Mouse (Mus musculus) heart, adult 11 months (tissue): Measurements from ENCODE around the gene Zfp276.
"Not testable (repeated sequence)": the region's sequence is repeated elsewhere in the genome, so short reads cannot be mapped to it uniquely, and the experiment has no call there.

Experiments
- DNase-seq: peaks from one replicate; pipeline ENCODE4 v3.0.0; 2022

Zfp276 gene

DNA sequence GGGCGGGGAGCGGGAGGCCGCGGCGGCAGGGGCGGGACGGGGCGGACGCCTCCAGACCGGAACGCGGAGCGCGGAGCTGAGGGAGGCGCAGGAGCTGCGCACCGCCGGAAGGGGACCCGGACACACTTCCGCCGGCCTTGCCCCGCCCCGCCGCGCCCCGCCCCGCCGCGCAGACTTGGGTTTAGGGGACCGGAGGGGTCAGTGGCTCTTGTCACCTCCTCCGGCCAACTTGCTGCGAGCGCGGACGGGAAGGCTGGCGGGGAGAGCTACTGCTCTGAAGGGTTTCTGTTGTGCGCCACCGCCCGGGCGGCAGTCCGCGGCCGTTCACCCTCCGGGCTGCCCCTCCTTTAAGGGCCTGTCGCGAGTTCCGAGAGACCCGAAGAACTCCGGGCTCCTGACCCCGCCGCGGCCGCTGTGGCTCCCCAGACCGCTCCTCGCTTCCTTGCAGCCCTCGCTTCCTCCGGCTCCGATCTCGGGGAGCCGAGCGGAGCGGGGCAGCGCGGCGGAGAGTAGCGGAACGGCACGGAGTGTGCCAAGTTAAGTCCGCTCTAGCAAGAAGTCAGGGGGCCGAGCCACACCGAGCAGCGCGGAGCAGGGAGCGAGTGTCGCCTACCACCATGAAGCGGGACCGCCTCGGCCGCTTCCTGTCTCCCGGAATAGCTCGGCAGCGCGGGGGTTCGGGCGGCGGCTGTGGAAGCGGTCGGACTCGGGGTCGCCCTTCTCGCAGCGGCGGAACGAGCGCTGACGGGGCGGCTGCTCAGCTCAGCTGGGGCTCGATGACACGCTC is at the start of gene Zfp276, which contains the start of gene Vps9d1:
Gene Zfp276 (plus strand): TSS at position 97 of the 787 bp plus-strand sequence.
Gene Vps9d1 (minus strand): TSS at position 250 of the 787 bp plus-strand sequence.
- DNase-seq, result peak; percentile 98

DNA sequence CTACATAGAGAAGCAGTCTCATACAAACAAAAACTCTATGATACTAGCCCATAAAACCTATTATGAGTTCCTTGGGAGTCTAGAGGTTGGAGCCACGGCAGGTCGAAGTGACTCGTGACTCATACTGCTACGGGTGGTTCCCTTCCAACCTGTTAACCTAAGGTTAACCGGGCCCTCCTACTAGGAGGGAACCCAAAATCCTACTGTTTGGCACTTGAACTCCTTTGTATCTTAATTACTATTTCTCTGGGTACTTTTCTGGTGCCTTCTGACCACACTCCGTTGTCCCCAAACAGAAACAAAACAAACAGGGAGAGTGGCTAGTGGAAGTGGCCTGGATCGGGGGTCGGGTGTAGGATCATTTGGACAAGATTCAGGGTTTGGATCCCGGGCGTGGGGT is 42.1 kb upstream of the Zfp276 start:
- DNase-seq, result no peak

DNA sequence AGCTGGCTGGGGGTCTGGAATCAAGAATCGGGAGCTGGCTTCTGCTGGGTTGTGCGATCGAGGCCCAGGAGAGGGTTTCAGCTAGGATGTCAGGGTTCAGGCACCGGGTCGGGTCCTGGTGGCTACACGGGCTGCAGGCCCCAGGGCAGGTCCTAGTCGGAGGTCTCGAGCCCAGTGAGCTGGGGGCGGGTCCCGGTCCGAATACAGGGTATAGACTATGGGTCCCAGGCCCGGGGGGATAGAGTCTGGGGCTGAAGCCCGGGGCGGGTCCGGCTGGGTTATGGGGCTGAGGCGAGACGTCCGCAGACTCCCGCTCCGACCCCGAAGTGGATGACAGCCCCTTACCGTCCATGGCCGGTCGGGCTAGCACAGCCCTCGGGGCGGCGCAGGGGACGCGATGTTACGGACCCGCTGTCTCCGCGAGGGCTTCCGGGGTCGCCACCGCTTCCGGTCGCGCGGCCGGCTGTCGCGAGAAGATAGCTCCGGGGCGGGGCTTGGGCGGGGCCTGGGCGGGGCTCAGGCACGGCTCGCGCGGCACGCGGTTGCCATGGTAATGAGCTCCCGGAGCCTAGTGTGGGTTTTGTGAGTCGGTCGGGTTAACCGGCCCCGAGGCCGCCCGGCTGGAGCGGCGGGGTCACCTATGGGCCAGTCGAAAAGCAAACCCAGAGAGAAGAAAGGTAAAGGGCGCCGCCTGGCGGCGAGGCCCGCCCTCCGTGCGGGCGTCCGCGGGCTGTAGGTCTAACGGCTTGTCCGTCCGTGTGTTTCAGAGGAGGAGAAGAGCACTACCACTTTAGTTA is 41.5 kb upstream of the Zfp276 start, which contains the start of the genes Chmp1a and Spata33:
Gene Chmp1a (minus strand): TSS at position 443 of the 797 bp plus-strand sequence.
Gene Spata33 (plus strand): TSS at position 512 of the 797 bp plus-strand sequence.
- peak; percentile 99 for DNase-seq

DNA sequence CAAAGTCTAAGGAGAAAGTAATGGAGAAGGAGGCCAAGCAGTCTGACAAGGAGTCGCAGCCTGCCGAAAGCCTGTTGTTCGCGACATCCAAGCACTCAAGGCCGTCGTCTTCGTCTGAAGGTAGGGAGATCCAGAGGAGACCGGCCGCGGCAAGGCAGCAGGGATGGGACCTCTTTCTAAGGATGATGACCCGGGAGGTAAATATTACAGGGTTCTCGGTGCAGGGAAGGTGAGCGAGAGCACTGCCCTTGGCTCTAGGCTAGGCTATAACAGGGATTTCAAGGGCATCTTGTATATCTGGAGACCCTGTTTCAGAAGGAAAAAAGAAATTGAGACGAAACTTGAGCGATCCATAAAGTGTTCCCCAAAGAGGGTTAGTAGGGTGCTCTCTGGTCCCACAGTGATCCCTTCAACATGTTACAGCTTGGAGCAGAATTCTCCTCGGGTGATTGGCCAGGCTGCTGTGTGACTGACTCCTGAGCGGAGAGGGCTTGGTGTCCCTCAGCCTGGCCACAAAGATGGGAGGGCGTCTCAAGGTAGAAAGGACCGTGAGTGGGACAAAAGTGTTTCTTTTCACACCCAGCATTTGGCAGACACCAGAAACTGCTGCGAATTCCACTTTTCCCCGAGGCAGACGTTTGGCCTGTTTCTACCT is 40.8 kb upstream of the Zfp276 start:
- peak; percentile 95 for DNase-seq

DNA sequence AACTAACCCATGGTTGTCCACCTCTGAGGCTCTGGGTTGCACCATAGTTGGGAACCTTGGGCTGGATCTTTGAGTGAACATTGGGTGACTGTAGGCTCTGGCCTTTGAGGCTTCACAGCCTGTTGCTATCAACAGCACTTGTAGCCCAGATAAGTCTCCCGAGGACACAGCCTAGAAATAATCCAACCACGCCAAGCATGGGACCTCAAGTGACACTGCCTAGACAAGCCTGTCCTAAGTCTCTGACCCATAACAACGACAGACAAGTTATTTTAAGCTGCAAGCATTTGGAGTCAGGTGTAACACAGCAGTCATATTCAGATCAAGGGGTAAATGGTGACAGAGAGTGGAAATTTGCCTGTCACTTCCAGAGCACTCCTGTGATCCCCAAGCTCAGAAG is 38.6 kb upstream of the Zfp276 start:
- peak; percentile 98 for DNase-seq

DNA sequence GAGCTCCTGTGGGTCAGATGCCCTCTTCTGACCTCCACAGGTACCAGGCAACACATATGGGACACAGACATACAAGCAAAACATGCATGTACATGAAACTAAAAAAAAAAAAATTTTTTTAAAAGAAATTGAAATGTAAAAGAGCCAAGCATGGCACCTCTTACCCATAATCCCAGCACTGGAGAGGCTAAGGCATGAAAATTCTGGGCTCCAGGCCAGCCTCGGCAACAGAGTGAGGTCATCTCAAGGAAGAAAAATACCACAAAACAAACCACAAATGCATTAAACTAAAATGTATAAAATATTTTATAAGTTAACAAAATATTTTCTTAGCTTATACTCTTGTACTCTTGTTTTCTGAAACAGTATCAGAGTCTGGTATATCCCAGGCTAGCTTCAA is 33.1 kb upstream of the Zfp276 start:
- no peak for DNase-seq

DNA sequence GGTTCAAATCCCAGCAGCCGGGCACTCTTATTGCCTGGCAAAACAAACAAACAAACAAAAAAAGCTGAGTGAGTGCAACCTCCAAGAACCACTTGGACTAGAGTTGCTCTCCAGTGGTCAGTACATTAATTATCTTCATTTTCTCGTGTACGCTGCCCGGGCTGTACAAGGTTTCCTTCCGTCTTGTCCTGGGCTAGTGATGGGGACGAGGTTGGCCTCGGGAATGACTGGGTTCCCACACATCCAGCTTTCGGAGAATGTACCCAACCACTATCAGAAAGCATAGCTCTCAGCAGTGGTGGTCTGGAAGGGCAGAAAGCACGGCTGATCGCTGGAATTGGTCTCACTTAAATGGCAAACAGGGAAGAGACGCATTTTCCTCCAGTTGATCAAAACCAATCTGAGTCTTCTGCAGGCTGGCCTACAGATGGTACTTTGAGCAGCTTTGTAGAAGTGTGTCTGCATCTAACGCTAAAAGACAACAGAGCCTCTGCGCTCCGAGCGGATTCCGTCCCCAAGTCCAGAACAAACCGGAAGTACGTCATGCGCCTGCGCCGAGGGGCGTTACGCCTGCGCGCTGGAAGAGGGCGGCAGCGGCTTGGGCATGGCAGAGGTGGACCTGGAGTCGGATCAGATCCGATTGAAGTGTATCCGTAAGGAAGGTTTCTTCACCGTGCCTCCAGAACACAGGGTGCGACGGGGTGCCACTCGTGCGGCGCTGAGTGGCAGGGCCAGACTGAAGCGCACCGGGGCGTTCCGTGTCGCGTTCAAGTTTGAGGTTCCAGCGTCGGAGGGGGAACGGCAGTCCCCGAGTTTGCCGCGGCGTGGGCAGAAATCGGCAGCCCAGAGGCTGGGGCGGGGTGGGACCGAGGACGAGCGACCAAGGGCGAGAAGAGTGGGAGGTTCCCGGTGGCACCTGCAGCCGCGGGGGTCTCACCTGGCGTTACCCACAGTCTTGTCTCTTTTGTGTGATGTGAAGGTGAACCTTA is 29.4 kb upstream of the Zfp276 start, which contains the start of gene Cdk10:
Gene Cdk10 (plus strand): TSS at position 565 of the 989 bp plus-strand sequence.
- peak; percentile 99 for DNase-seq

DNA sequence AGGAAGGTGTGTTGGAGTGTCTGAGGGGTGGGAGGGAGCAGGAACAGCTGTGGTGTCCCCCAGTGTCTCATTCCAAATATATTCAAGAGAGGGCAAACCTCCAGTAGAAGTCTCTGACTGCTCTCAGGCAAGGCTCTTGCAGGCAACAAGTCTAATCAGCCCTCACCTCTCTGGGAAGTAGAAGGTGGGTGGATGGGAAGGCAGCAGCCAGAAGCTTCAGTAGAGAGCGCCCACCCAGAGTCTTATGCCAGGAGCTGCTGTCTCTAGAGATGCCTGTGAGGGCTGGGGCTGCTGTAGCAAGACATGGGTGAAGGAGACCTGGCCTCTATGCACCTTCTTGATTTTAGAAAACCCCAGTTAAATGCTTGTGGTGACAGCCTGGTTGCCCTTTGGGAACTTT is 25.6 kb upstream of the Zfp276 start:
- DNase-seq, result no peak

DNA sequence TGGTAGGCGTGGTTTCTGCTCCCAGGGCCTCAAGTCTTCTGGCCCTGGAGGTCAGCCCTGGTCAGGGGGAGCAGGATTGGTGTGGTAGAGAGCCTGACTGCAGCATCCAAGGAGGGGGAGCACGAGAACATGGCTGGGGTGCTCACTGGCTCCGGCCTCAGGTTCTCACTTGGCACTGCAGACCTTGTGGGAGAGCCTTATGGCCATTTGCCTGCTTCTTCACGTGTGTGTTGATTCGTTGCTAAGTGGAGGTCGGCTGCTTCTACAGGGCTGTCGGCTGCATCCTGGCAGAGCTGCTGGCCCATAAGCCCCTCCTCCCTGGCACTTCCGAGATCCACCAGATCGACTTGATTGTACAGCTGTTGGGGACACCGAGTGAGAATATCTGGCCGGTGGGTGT is 23.7 kb upstream of the Zfp276 start:
- DNase-seq, result not testable (repeated sequence)

DNA sequence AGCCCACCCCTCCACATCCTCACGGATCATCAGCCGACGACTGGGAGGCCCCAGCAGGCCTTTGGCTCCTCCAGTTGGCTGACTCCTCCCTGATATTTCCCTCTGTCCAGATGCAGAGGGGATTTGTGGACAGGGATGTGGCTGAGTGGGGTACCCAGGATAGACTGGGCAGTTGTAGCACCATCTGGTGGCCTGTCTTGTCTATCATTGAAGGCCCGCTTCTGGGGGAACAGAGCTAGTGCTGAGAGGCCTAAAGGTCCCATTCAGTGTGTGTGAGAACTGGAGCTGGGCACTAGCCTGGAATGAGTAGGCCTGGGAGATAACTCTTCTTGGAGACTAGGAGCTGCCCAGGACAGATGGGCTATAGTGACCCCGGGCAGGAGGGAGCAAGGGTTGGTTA is 22.3 kb upstream of the Zfp276 start:
- no peak for DNase-seq

DNA sequence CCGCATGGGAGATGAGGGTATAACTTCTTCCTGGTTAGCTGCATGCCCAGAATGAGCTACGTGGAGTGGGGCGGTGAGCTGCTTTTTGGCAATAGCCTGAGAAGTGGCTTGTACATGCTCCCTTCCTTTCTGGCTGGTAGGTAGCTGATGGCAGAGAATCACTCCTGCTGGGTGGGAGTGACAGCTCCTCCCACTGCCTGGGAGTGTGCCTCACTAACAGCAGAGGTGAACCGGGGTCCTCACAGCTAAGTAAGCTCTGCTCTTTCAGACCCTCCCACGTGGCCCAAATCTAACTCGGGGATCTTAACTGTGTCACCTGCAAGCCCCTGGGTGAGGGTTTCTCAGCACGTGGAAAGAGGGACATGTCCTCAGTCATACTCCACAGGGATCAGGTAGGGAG is 21.4 kb upstream of the Zfp276 start:
- DNase-seq, result no peak

DNA sequence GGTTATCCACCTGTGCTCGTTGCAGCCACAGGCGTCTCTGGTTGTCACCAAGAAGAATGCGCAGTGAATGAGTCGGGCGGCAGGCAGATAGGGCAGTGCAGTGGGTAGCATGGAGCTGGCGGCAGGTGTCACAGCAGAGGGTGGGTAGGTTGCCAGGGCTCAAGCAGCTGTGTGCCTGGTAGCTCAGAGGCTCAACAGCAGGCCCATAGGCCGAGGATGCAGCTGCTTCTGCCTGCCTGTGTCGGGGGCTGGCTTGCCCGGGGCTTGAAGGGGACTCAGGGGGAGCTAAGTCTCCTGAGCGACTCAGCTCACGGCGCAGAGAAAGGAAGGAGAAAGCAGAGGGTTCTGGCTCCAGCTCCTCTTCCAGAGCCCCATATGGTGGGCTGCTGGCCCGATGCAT is 20.7 kb upstream of the Zfp276 start:
- DNase-seq, result no peak

DNA sequence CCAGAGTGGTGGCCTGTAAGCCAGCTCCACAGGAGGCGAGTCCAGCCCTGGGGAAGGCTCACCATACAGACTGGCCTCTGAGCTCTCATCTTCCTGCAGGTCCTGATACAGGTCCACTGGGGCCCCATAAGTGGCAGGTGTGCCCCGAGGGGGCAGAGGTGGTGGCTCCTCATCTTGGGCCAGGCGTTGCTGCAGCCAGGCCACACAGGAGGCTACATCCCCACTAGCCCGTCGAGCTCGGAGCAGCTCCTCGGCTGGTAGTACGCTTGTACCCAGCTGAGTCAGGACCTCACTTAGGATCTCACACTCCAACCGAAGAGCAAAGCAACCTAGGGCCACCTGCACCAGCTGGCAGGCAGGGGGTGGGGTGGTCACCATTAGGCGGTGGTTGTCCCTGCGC is 20.2 kb upstream of the Zfp276 start:
- DNase-seq, result peak; percentile 92

DNA sequence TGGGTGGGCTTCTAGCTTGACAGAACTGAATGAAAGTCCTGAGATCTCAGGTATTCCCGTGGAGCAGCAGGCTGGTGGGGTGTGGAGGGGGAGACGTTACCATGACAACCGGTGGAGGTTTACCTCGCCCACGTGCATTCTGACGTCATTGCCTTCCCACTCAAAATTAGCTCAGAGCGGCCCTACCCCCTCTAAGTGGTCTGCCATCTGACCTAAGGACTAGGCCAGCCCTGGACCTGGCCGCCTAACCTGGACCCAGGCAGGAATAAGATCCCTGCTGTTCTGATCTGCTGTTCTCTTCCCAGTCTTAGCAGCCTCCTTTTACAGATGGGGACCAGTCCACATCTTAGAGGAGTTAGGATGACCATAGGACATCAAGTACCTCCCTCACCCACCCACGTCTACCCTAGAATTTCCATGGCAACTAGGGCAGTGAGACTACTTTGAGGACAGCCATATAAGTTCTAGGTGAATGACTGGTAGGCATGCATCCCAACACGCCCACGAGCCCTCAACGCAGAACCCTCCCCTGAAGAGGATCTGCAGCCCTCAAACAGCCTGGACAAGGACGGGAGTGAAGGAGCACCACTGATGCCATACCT is 19.0 kb upstream of the Zfp276 start:
- peak; percentile 94 for DNase-seq

DNA sequence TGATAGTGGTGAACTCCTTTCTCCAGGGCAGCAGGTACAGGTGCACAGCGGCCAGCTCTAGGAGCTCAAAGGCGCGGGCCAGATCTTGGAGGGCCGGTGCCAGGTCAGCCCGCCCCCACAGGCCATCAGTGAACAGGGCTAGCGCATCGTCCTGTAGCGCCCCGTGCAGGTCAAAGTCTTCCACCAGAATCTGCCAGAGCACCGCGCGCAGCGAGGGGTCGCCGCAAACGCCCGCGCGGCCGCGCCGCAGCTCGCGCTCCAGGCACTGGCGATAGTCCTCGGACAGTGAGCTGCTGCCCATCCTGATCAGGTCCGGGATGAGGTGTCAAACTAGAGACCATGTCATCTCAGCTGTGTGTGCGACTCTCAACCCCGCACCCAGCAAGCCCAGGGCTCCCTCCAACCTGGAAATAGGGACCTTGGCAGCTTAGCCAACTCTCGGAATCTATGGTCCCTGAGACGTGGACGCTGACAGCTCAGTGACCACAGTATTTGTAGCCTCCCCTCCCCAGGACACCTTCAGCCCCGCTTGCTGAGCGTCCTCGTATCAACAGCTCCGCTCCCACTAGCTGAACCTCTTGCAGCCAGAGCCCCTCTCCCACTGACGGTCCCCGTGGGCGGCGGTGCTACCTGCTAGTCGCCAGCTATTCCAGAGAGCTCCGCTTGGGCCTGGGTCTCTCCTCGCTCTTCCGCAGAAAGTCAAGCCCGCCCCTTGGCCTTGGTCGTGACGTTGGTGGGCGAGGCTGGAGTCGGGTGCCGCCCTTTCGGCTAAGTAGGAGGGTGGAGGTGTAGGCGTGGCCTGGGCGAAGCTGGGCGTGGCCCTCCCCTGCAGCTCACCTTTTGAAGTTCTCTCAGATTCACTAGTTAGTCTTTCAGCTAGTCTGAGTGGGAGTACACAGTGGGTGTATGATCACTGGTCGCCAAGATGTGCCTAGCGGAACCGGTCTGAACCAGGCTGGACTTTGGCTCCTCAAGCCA is 18.2 kb upstream of the Zfp276 start, which contains the start of gene Spata2l:
Gene Spata2l (minus strand): TSS at position 714 of the 978 bp plus-strand sequence.
- DNase-seq, result peak; percentile 99

DNA sequence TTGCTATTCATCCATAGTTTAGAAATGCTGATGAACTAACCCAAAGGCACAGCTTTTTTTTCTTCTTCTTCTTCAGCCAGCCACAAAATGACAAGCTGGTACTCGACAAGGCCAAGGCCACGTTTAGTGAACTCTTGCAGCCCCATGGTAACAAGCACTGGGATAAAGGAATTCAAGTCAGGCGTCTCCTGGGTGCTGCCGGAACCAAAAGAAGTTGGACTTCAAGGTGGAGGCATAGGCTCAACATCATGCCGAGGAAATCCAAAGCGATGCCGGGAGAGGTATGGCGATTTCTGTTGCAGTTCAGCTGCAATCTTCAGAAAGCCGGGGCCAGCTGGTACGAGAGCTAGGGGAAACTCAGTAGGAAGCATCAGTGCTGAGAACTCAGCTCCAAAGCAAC is 14.6 kb upstream of the Zfp276 start:
- DNase-seq, result no peak

DNA sequence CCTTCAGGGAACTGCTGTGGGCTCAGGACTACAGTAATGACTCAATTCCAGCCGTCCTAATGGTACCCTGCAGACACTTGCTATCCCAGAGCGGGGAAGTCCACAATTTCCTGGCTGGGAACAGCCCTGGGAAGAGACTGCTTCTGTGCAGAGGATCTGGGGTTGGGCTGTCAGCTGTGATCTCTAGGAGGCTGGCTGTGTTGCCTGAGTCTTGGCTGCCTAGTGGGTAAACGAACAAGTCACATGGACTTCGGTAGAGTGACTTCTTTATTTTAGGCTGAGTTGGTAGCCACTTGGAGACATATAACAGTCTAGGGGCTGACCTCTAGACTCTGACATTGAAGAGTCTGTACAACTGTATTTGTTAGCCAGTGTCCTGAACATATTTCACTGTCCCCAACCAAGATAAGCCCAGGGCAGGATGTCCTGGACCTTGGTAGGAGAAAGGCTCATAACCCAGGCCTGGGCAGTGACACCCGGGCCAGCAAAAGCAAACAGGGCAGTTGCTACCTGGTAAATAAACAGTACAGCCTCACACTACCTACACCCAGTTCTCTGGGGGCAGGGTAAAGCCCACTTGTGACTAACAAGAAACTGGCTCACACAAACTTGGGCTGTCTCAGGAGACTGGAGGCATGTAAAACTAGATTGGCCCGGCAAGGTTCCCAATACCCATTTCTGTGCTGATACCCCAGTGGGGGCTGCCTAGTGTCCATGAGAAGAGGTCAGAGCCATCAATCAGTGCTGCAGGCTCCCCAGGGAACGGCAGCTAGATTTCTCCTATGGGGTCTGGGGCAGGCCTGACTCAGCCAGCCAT is 11.7 kb upstream of the Zfp276 start:
- DNase-seq, result peak; percentile 95

DNA sequence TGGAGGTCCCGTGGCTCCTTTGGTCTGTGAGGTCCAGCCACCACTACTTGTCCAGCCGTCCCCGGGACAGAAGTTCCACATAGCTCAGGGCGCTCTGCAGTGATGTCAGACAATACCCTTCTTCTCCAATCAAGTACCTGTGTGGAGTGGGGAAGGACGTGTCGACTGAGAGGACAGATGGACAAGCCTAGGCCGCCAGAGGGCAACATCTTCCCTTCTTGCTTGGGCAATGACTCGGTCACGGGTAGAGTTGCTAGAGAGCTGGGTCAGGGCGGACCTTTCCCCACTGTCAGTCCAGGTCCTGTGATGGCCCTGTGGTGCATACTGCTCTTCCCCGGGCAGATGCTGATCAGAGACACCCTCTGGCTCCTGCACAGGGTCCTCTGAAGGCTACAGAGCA is 10.9 kb upstream of the Zfp276 start:
- no peak for DNase-seq

DNA sequence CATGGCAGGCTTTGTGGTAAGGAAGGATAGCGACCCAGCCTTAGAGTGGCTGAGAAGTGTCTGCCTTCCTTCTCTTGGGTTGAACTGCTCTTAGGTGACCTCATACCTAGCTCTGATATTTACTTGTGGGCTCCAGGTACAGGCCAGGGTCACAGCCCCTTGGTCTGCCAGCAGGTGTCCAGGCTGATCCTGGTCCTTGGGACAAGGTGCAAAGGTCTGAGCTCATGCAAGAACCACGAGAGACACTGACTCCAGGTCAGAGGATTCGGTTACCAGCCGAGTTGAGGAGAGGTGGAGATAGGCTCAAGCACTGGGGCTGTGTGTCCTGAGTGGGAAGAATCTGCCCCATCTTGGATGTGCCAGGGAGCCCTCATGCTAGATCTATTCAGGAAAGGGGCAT is 9.6 kb upstream of the Zfp276 start:
- no peak for DNase-seq
